Mouse (Mus musculus): ENCODE data around the gene Wfdc11. TPM values are rescaled to one million over a fixed set of nuclear protein-coding genes. Genes with fewer than 3 reads are reported as not detected.
"Not testable (repeated sequence)": the region's sequence is repeated elsewhere in the genome, so short reads cannot be mapped to it uniquely, and the experiment has no call there.

The Wfdc11 gene
- polyA plus RNA-seq (2016; fragmentation: Nextera tagmentation; extraction: Ambion mirVana), result not detected in 2 replicates

- WGBS, result 86% methylated on average over 7 of the region's 7 CpGs
- H3K9me3 ChIP-seq, result no peaks in the 10 kb centered on the region
- no peak within 1 kb of the TSS for H3K4me3 ChIP-seq
- H3K4me1 ChIP-seq, result no peaks in the 10 kb centered on the region
- H3K27ac ChIP-seq, result no peak within 1 kb of the TSS
- H3K9ac ChIP-seq, result no peak within 1 kb of the TSS
- no peak for ATAC-seq (ENCODE audit: low FRiP score, low read depth)
- no peaks in the 10 kb centered on the region for H3K27me3 ChIP-seq (replicated peaks)
- H3K36me3 ChIP-seq, result no peaks in the 10 kb centered on the region
- H3K4me2 ChIP-seq (replicated peaks), result no peak within 1 kb of the TSS
Observed at GRCm38 (mm10) chr2:164673987-164674386, at the start of gene Wfdc11. TSS of gene Wfdc11 (minus strand) at chr2:164674087.

GRCm38 (mm10) chr2:164723276-164723675 lies 49.4 kb upstream of the Wfdc11 start:
- 70% methylated on average over 4 of the region's 4 CpGs for whole genome bisulfite sequencing
- no peaks in the 10 kb centered on the region for H3K36me3 ChIP-seq
- no peak for ATAC-seq (ENCODE audit: low FRiP score, low read depth)

GRCm38 (mm10) chr2:164716194-164716786 lies 42.4 kb upstream of the Wfdc11 start:
- not testable (repeated sequence) for ATAC-seq (ENCODE audit: low FRiP score, low read depth); H3K9ac ChIP-seq; H3K36me3 ChIP-seq; H3K4me3 ChIP-seq; H3K9me3 ChIP-seq; H3K4me1 ChIP-seq; H3K27me3 ChIP-seq (replicated peaks); H3K27ac ChIP-seq; H3K4me2 ChIP-seq (replicated peaks)
- WGBS, result 92% methylated on average over 23 of the region's 23 CpGs

More at GRCm38 (mm10) chr2:164723276-164723675, 49.4 kb upstream of the Wfdc11 start:
- H3K9ac ChIP-seq, result no peak overlapping the region
- no peak overlapping the region for H3K27ac ChIP-seq
- no peak overlapping the region for H3K4me3 ChIP-seq
- H3K9me3 ChIP-seq, result no peaks in the 10 kb centered on the region
- no peak overlapping the region for H3K4me2 ChIP-seq (replicated peaks)
- H3K27me3 ChIP-seq (replicated peaks), result no peaks in the 10 kb centered on the region
- no peaks in the 10 kb centered on the region for H3K4me1 ChIP-seq

- Histone ChIP-seq H3K9ac (no peak within 1 kb of the TSS), H3K9me3 (no peaks in the 10 kb centered on the region), H3K27me3 (replicated peaks) (no peaks in the 10 kb centered on the region), H3K36me3 (no peaks in the 10 kb centered on the region), H3K4me2 (replicated peaks) (no peak within 1 kb of the TSS), H3K4me1 (no peaks in the 10 kb centered on the region), H3K4me3 (no peak within 1 kb of the TSS), H3K27ac (no peak within 1 kb of the TSS)
- WGBS, result 81% methylated on average over 6 of the region's 6 CpGs
- ATAC-seq (ENCODE audit: low FRiP score, low read depth), result no peak
Observed at GRCm38 (mm10) chr2:164715005-164715404, 41.1 kb upstream of the Wfdc11 start, which contains the start of gene Spint5. TSS of gene Spint5 (plus strand) at chr2:164715305.

GRCm38 (mm10) chr2:164705991-164706390 lies 32.1 kb upstream of the Wfdc11 start:
- no peak overlapping the region for H3K4me2 ChIP-seq (replicated peaks)
- no peaks in the 10 kb centered on the region for H3K9me3 ChIP-seq
- H3K4me3 ChIP-seq, result no peak overlapping the region
- H3K27me3 ChIP-seq (replicated peaks), result no peaks in the 10 kb centered on the region
- H3K36me3 ChIP-seq, result no peaks in the 10 kb centered on the region
- no peaks in the 10 kb centered on the region for H3K4me1 ChIP-seq
- no peak overlapping the region for H3K9ac ChIP-seq
- H3K27ac ChIP-seq, result no peak overlapping the region
- 91% methylated on average over 14 of the region's 14 CpGs for WGBS
- no peak for ATAC-seq (ENCODE audit: low FRiP score, low read depth)

- WGBS, result 92% methylated on average over 6 of the region's 6 CpGs
- H3K27ac ChIP-seq, result no peak overlapping the region
- no peak for ATAC-seq (ENCODE audit: low FRiP score, low read depth)
- no peaks in the 10 kb centered on the region for H3K9me3 ChIP-seq
- H3K4me1 ChIP-seq, result no peaks in the 10 kb centered on the region
- H3K27me3 ChIP-seq (replicated peaks), result no peaks in the 10 kb centered on the region
- no peak overlapping the region for H3K9ac ChIP-seq
- H3K4me3 ChIP-seq, result no peak overlapping the region
- H3K36me3 ChIP-seq, result no peaks in the 10 kb centered on the region
- no peak overlapping the region for H3K4me2 ChIP-seq (replicated peaks)
Observed at GRCm38 (mm10) chr2:164705328-164705727, 31.4 kb upstream of the Wfdc11 start.

- no peak for ATAC-seq (ENCODE audit: low FRiP score, low read depth)
- H3K4me2 ChIP-seq (replicated peaks), result no peak overlapping the region
- no peak overlapping the region for H3K4me3 ChIP-seq
- H3K36me3 ChIP-seq, result no peaks in the 10 kb centered on the region
- no peak overlapping the region for H3K27ac ChIP-seq
- no peak overlapping the region for H3K9ac ChIP-seq
- no peaks in the 10 kb centered on the region for H3K4me1 ChIP-seq
- H3K27me3 ChIP-seq (replicated peaks), result no peaks in the 10 kb centered on the region
- 84% methylated on average over 5 of the region's 5 CpGs for WGBS
- H3K9me3 ChIP-seq, result no peaks in the 10 kb centered on the region
Observed at GRCm38 (mm10) chr2:164704235-164704634, 30.3 kb upstream of the Wfdc11 start.

- Histone ChIP-seq H3K9ac (no peak overlapping the region), H3K4me2 (replicated peaks) (no peak overlapping the region), H3K36me3 (no peaks in the 10 kb centered on the region), H3K9me3 (no peaks in the 10 kb centered on the region), H3K27me3 (replicated peaks) (no peaks in the 10 kb centered on the region), H3K4me1 (no peaks in the 10 kb centered on the region), H3K27ac (no peak overlapping the region), H3K4me3 (no peak overlapping the region)
- 89% methylated on average over 5 of the region's 5 CpGs for WGBS
- no peak for ATAC-seq (ENCODE audit: low FRiP score, low read depth)
Observed at GRCm38 (mm10) chr2:164701761-164702160, 27.9 kb upstream of the Wfdc11 start.

- Histone ChIP-seq H3K27ac (no peak overlapping the region), H3K4me3 (no peak overlapping the region), H3K9me3 (no peaks in the 10 kb centered on the region), H3K9ac (no peak overlapping the region), H3K4me2 (replicated peaks) (no peak overlapping the region), H3K27me3 (replicated peaks) (no peaks in the 10 kb centered on the region), H3K36me3 (no peaks in the 10 kb centered on the region), H3K4me1 (no peaks in the 10 kb centered on the region)
- ATAC-seq (ENCODE audit: low FRiP score, low read depth), result no peak
- 85% methylated on average over 5 of the region's 5 CpGs for WGBS
Observed at GRCm38 (mm10) chr2:164700959-164701358, 27.1 kb upstream of the Wfdc11 start.

- Histone ChIP-seq H3K36me3 (no peaks in the 10 kb centered on the region), H3K9ac (no peak within 1 kb of the TSS), H3K4me1 (no peaks in the 10 kb centered on the region), H3K4me2 (replicated peaks) (no peak within 1 kb of the TSS), H3K27ac (no peak within 1 kb of the TSS), H3K27me3 (replicated peaks) (no peaks in the 10 kb centered on the region), H3K9me3 (no peaks in the 10 kb centered on the region), H3K4me3 (no peak within 1 kb of the TSS)
- WGBS, result 74% methylated on average over 4 of the region's 4 CpGs
- ATAC-seq (ENCODE audit: low FRiP score, low read depth), result no peak
Observed at GRCm38 (mm10) chr2:164698201-164698600, 24.3 kb upstream of the Wfdc11 start, which contains the start of gene Spint4. TSS of gene Spint4 (plus strand) at chr2:164698501.

GRCm38 (mm10) chr2:164684807-164685206 lies 10.9 kb upstream of the Wfdc11 start, which contains the start of gene Wfdc13:
TSS of gene Wfdc13 (plus strand) at chr2:164685107.
- Histone ChIP-seq H3K27ac (no peak within 1 kb of the TSS), H3K27me3 (replicated peaks) (no peaks in the 10 kb centered on the region), H3K4me1 (no peaks in the 10 kb centered on the region), H3K4me2 (replicated peaks) (no peak within 1 kb of the TSS), H3K36me3 (no peaks in the 10 kb centered on the region), H3K9me3 (no peaks in the 10 kb centered on the region), H3K4me3 (no peak within 1 kb of the TSS), H3K9ac (no peak within 1 kb of the TSS)
- WGBS, result 65% methylated on average over 3 of the region's 3 CpGs
- no peak for ATAC-seq (ENCODE audit: low FRiP score, low read depth)

GRCm38 (mm10) chr2:164679906-164680305 lies 6.0 kb upstream of the Wfdc11 start:
- Histone ChIP-seq H3K4me3 (no peak overlapping the region), H3K4me2 (replicated peaks) (no peak overlapping the region), H3K4me1 (no peaks in the 10 kb centered on the region), H3K36me3 (no peaks in the 10 kb centered on the region), H3K27ac (no peak overlapping the region), H3K27me3 (replicated peaks) (no peaks in the 10 kb centered on the region), H3K9ac (no peak overlapping the region), H3K9me3 (no peaks in the 10 kb centered on the region)
- no peak for ATAC-seq (ENCODE audit: low FRiP score, low read depth)
- WGBS, result 41% methylated on average over 3 of the region's 3 CpGs
